Mouse (Mus musculus) T-helper 1 cell (primary cell): ENCODE data around the gene Bmi1.

Experiments used
- in situ Hi-C: fragments of 300-600 bp; cut with MboI, MseI; formaldehyde crosslinking; loops from one replicate; pipeline ENCODE4 v1.15.1; 2025; ENCODE audit warnings: high pct_unique_total_duplicates

Gene Bmi1

GRCm38 (mm10) chr2:18676936-18677491 lies at the start of gene Bmi1:
Bmi1 (plus strand) TSS chr2:18677018.
- in situ Hi-C loops, result no loop called here

GRCm38 (mm10) chr2:18630547-18630946 lies 46.3 kb upstream of the Bmi1 start:
- in situ Hi-C loops, result no loop called here

DNA sequence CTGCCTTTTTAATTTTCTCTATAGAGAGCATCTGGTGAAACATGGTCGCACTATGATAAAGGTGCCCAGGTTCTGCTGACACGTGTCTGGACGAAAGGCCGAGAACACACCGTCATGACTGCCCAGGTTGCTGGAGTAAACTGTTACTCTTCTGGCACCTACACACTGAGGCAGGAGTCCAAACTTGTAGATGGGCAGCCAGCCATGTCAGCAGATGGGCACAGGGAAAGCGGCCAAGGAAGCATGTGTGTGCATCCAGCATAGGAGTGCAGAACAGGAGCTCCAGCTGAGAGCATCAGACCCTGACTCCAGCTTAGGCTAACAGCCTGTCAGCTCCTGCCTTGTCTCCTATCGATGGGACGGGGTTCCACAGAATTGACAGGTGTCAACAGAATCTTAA lies 41.8 kb upstream of the Bmi1 start:
- in situ Hi-C loops, result no loop called here

GRCm38 (mm10) chr2:18648563-18648962 lies 28.3 kb upstream of the Bmi1 start:
- in situ Hi-C loops, result no loop called here

GRCm38 (mm10) chr2:18654821-18655220 lies 22.0 kb upstream of the Bmi1 start:
- in situ Hi-C loops, result no loop called here

GRCm38 (mm10) chr2:18664003-18664402 lies 12.8 kb upstream of the Bmi1 start:
- in situ Hi-C loops, result no loop called here

DNA sequence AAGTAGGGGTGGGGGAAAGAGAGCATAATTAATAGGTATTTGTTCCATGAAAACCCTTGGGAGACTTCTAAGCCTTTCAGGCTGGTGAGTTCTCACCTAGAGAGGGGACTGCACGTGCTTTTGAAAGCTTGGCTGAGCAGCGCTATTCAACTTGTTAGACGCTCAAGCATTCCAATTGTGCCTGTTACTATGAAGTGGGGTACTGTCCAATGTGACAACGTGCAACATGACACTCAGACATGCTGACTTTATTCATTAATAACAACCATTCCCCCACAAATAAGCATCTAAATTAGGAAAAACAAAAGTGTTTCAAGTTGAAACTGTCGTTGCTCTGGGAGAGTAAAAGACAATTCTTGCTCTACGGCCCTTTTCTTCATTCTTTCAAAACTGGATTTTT lies 5.8 kb upstream of the Bmi1 start:
- in situ Hi-C loops, result no loop called here

- in situ Hi-C loops, result no loop called here
These were observed 4.6 kb upstream of the Bmi1 start, which contains the start of gene Commd3 for GRCm38 (mm10) chr2:18672133-18672765. Commd3 (plus strand) TSS chr2:18672384.

DNA sequence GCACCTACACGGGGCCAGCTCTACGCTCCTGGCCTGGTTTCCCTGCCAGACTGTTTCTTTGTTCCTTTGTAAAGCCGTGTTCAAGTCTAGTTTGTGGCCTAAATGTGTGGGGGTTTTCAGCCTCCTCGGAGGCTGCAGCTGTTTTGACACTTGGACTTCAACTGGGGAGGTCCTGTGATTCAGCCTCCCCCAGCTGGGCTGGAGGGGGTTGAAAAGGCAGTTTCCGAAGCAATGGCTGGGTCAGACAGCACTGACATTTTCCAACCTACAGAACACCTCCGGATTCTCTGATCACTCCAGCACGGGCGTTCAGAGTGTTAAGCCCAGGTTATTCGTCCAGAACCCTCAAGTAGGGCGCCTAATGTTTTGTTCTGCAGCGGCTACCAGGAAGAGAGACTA lies 4.1 kb upstream of the Bmi1 start:
- in situ Hi-C loops, result no loop called here

DNA sequence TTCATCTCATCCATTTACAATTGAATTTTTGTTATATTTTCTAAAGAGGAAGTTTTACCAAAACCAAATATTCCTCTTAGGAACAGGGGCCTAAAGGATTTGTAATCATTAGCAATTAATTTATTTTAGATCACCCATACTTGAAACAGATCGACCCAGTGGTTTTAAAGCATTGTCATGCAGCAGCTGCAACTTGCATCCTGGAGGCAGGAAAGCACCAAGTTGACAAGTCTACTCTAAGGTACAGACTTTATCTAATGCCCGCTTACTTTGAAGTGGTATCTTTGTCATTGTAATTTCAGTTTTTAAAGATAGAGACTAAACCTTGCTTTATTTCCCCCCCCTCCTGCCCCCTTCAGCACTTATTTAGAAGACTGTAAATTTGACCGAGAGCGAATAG lies 3.1 kb upstream of the Bmi1 start:
- in situ Hi-C loops, result no loop called here

- in situ Hi-C loops, result no loop called here
These were observed 2.5 kb upstream of the Bmi1 start for GRCm38 (mm10) chr2:18674193-18674902.

GRCm38 (mm10) chr2:18675681-18676456 lies 949 bp upstream of the Bmi1 start:
- in situ Hi-C loops, result no loop called here

DNA sequence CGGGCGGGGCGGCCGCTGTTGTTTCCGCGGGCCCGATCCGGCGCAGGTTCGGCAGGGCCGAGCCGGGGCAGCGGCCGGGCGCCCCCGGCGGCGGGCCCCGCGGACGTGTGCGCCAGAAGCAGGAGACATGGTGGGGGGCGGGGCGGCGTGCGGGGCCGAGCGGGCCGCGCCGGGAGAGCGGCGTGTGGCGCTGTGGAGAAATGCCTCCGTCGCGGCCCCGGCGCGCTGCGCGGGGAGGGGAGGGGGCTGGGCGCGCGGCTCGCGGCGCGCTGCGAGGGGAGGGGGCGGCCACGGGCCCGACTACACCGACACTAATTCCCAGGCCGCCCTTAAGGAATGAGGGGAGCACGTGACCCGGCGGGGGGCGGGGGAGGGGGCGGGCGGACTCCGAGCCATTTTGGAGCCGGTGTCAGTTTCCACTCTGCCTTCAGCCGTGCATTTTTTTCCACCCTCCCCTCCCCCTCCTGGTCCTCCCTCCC lies 322 bp upstream of the Bmi1 start:
- in situ Hi-C loops, result no loop called here

- in situ Hi-C loops, result no loop called here
These were observed 1.0 kb downstream of the Bmi1 start for GRCm38 (mm10) chr2:18677631-18678471.

DNA sequence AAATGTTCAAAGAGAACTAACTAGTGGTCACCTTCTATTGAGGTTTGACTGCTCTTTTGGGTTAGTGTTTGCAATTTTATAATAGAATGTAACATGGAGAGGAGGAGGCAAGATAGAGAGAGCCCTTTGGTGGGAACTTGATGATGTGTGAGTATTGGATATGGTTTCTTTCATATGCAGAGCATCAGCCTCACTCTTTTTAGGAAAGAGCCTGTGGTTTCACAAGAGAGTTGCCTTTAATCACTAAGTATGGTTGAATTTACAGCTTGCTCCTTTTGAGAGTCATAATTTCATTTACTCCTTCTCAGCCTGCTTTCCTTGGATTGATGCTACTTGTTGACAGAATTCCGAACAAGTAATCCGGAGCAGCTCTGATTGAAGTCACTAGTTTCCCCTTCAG lies 2.9 kb downstream of the Bmi1 start:
- in situ Hi-C loops, result loop anchor here (5.0 to 10.0 kb wide), 2 partner anchors 622 to 655 kb away; partner anchors contain the start of gene Mllt10

GRCm38 (mm10) chr2:18680501-18680900 lies 3.7 kb downstream of the Bmi1 start:
- in situ Hi-C loops, result loop anchor here (5.0 to 10.0 kb wide), 2 partner anchors 623 to 656 kb away; partner anchors contain the start of gene Mllt10

DNA sequence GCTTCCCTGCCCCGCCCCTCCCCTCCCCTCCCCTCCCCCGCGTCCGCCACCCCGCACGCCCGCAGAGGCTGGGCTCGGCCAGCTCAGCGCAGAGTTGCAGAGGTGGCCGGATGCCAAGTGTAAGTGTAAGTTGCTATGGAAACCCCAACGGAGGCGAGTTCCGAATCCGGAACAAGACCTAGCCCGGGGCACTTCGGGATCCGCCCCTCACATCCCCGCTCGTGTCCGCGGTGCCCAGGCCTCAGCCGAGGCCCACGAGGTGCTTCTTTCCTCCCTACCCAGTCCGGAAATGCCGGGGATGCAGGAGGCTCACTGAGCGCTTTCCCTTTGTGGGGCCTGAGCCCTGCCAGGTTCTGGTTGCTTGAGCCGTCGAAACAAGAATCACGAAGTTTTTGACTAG lies 4.1 kb downstream of the Bmi1 start:
- in situ Hi-C loops, result loop anchor here (5.0 to 10.0 kb wide), 2 partner anchors 624 to 656 kb away; partner anchors contain the start of gene Mllt10

GRCm38 (mm10) chr2:18684062-18684461 lies 7.2 kb downstream of the Bmi1 start:
- in situ Hi-C loops, result loop anchor here (5.0 to 10.0 kb wide), 2 partner anchors 627 to 659 kb away; partner anchors contain the start of gene Mllt10

GRCm38 (mm10) chr2:18686386-18686785 lies 9.6 kb downstream of the Bmi1 start:
- in situ Hi-C loops, result loop anchor here (10.0 kb wide), 1 partner anchor 662 kb away; no protein-coding TSS in a partner anchor

DNA sequence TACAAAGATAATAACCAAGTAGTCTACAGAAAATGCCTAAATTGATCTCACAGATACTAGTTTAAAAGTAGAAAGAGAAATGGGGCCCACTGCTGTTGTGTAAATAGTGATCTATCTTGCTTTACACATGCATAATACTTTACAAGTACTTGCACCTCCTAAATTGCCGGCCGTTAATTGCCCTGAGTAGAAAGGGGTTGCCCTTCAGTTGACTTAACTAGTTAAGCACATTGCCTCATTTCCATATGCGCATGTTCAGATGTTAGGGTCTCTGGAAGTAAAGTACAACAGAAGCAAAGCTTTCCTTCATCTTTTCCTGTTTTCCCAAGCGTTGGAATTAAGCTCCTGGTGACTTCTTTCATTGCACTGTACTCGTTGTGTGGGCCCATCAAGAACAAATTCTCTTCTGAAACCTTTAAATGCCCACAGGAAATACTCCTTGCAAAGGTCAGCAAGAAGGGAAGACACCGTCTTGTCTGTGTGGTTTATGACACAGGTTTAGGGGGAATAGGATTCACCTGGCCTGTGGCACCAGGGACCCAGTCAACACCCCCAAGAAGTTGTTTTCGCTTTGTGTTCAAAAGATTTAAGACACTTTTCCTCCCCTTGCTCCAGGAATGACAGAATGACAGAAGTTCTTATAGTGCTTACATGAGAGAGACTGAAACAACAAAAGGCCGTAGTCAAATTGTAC lies 10.2 kb downstream of the Bmi1 start:
- in situ Hi-C loops, result loop anchor here (10.0 kb wide), 1 partner anchor 662 kb away; no protein-coding TSS in a partner anchor
